Mouse (Mus musculus): ENCODE results near the gene E030030I06Rik. TPM values are rescaled to one million over a fixed set of nuclear protein-coding genes. Genes with fewer than 3 reads are reported as not detected.
"Not testable (repeated sequence)": the region's sequence is repeated elsewhere in the genome, so short reads cannot be mapped to it uniquely, and the experiment has no call there.

Gene E030030I06Rik
- polyA plus RNA-seq, 1 experiment from 2014 or later = 17.0 TPM

DNA sequence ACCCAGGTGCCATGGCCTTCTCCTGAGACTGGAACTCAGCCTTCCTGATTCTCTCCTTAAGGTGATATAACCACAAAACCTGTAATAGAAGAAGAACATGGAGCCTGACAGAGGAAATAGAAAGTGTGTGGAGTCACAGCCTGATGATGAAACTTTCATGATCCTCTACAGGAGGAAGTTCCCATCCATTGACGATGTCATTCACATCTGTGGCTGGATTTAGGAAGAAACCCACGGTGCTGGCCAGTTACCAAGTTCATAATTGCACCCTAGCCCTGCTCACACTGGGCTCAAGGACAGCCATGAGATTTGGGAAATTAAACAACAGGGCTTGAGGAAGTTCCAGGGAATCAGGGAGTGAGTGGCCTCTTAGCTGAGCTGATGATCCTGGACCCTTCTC is 17.0 kb upstream of the E030030I06Rik start:
- DNase-seq (ENCODE audit: low spot score); ATAC-seq (ENCODE audit: insufficient number of reproducible peaks, low FRiP score, low TSS enrichment, low read depth); H3K9ac ChIP-seq (ENCODE audit: low read length); H3K9me3 ChIP-seq (ENCODE audit: control insufficient read depth, low read length); H3K4me2 ChIP-seq (ENCODE audit: low read depth, severe bottlenecking); H3K36me3 ChIP-seq (ENCODE audit: control insufficient read depth, insufficient read depth, low read length); H3K4me3 ChIP-seq (ENCODE audit: low read depth, low read length); H3K27ac ChIP-seq (replicated peaks; ENCODE audit: low read depth, low read length); H3K27me3 ChIP-seq (ENCODE audit: control insufficient read depth, insufficient read depth, low read length); H3K4me1 ChIP-seq (ENCODE audit: control insufficient read depth, insufficient read depth, low read length): not testable (repeated sequence)
- 68% methylated on average over 2 of the region's 2 CpGs for WGBS

DNA sequence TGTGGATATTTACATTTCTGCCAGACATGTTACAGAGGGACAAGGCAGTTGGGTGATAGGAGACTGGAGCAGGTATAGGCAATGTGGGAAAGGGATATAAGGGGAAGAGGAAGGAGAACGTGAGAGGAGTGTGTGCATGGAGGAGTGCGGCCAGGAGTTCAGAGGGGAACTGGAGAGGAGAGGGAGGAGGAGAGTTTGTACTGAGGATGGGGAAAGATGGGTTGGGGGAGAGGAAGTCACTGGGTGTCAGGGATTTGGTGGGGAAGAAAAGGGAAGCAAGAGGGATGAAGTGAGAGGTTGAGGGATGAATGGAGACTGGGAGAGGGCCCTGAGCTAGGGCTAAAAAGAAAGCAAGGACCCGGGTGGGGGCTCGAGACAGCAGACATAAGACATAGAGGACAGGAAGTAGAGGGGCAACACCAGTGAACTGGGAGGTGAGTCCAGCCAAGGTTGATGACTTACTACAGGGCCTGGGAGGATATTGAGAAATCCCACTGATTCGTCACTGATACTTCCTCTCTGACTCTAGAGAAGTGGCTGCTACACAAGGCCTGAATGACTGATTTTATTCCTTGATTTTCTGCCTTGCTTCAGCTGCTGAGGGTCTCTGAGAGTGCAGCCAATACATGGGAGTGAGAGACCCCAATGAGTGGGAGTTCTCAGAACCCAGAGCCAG is 16.4 kb upstream of the E030030I06Rik start:
- H3K4me2 ChIP-seq (ENCODE audit: low read depth, severe bottlenecking) = not testable (repeated sequence)
- 59% methylated on average over 4 of the region's 5 CpGs for WGBS

DNA sequence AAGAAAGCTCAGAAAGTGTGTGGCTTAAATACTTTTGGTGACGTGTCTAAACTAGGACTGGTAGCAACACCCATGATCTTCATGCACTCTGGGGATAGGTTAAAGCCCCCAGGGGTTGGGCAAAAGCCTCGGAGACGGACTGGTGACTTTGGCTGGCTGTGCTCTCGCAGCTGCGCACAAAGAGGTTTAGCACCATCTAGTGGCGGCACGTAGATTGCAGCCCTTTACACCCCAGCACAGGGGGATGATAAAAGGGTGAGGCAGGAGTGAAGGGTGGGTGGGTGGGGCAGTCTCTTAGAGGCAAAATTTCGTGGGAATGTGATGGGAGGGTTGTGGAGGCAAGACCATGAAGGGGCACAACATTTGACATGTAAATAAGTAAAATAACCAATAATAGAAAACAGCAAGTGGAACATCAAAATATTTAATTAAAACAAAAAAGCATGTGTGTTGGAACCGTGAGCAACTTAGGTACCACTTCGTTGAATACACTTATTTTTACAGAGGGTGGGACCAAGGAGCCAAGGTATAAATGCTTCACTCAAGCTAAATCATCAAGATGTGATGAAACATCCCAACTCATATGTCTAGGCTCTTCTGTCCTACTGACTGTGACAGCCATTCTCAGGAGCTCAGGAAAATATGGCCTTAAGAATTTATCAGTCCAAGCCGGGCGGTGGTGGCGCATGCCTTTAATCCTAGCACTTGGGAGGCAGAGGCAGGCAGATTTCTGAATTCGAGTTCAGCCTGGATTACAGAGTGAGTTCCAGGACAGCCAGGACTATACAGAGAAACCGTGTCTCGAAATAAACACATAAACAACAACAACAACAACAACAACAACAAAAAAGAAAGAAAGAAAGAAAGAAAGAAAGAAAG is 14.9 kb upstream of the E030030I06Rik start:
- H3K4me1 ChIP-seq (ENCODE audit: control insufficient read depth, insufficient read depth, low read length); H3K9ac ChIP-seq (ENCODE audit: low read length); H3K4me3 ChIP-seq (ENCODE audit: low read depth, low read length); H3K9me3 ChIP-seq (ENCODE audit: control insufficient read depth, low read length); H3K27ac ChIP-seq (replicated peaks; ENCODE audit: low read depth, low read length); H3K36me3 ChIP-seq (ENCODE audit: control insufficient read depth, insufficient read depth, low read length): not testable (repeated sequence)
- peak; percentile 47; the same call in 1 of the 2 replicates for ATAC-seq (ENCODE audit: insufficient number of reproducible peaks, low FRiP score, low TSS enrichment, low read depth)
- 38% methylated on average over 14 of the region's 16 CpGs for WGBS
- Histone ChIP-seq H3K27me3 (ENCODE audit: control insufficient read depth, insufficient read depth, low read length) (peaks cover 12% of the 10 kb centered on the region), H3K4me2 (ENCODE audit: low read depth, severe bottlenecking) (peak overlapping the region; percentile 7; the same call in 1 of the 2 replicates)
- peak; percentile 80 for DNase-seq (ENCODE audit: low spot score)

More for the DNA sequence above, 16.4 kb upstream of the E030030I06Rik start:
- DNase-seq (ENCODE audit: low spot score); H3K4me3 ChIP-seq (ENCODE audit: low read depth, low read length); H3K27me3 ChIP-seq (ENCODE audit: control insufficient read depth, insufficient read depth, low read length); H3K9ac ChIP-seq (ENCODE audit: low read length); H3K36me3 ChIP-seq (ENCODE audit: control insufficient read depth, insufficient read depth, low read length); ATAC-seq (ENCODE audit: insufficient number of reproducible peaks, low FRiP score, low TSS enrichment, low read depth); H3K4me1 ChIP-seq (ENCODE audit: control insufficient read depth, insufficient read depth, low read length); H3K27ac ChIP-seq (replicated peaks; ENCODE audit: low read depth, low read length); H3K9me3 ChIP-seq (ENCODE audit: control insufficient read depth, low read length): not testable (repeated sequence)

DNA sequence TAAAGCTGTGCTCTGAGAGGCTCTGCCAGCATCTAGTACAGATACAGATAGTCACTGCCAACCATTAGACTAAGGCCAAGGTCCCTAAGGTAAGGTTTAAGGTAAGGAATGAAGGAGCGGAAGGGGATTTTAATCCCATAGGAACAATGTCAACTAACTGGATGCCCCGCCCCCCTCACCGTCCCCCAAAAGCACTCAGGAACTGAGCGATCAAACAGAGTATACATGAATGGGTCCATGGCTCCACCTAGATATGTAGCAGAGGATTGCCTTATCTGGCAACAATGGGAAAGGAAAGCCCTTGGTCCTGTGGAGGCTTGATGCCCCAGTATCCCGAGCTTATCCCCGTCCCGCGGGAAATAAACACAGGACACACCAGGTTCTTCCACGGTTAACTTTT is 14.2 kb upstream of the E030030I06Rik start:
- not testable (repeated sequence) for H3K9me3 ChIP-seq (ENCODE audit: control insufficient read depth, low read length); H3K4me3 ChIP-seq (ENCODE audit: low read depth, low read length); H3K9ac ChIP-seq (ENCODE audit: low read length); H3K27ac ChIP-seq (replicated peaks; ENCODE audit: low read depth, low read length); DNase-seq (ENCODE audit: low spot score); H3K4me1 ChIP-seq (ENCODE audit: control insufficient read depth, insufficient read depth, low read length); H3K36me3 ChIP-seq (ENCODE audit: control insufficient read depth, insufficient read depth, low read length); ATAC-seq (ENCODE audit: insufficient number of reproducible peaks, low FRiP score, low TSS enrichment, low read depth)
- WGBS = 14% methylated on average over 9 of the region's 9 CpGs
- Histone ChIP-seq H3K4me2 (ENCODE audit: low read depth, severe bottlenecking) (peak overlapping the region; percentile 7; the same call in 1 of the 2 replicates), H3K27me3 (ENCODE audit: control insufficient read depth, insufficient read depth, low read length) (peaks cover 17% of the 10 kb centered on the region)

DNA sequence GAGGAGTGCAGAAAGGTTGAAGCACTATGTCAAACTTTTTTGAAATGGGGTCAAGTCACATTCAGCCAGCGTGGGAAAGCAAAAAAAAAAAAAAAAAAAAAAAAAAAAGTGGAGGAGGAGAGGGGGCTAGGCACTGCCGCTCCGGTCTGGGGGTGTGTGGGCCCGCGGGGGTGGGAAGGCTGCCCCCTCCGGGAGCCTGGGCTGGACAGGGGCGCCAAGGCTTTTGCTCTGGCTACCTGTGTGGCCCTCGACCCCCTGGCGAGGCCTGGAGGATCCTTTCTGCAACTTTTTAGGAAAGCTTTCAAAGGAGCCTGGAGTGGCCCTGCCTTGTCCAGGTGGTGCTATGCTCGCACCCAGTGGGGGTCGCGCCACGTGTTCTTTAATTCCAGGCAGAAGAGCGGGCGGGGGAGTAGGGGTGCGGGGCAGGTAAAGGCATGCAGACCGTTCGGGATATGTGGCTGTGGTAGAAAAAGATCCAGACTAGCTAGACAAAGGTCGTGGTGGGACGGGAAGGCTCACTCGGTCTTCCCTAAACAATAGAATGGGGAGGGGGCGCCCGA is 10.6 kb upstream of the E030030I06Rik start:
- Histone ChIP-seq H3K9ac (ENCODE audit: low read length) (no peak overlapping the region), H3K9me3 (ENCODE audit: control insufficient read depth, low read length) (no peaks in the 10 kb centered on the region), H3K4me1 (ENCODE audit: control insufficient read depth, insufficient read depth, low read length) (no peaks in the 10 kb centered on the region), H3K4me3 (ENCODE audit: low read depth, low read length) (no peak overlapping the region), H3K27ac (replicated peaks; ENCODE audit: low read depth, low read length) (no peak overlapping the region), H3K36me3 (ENCODE audit: control insufficient read depth, insufficient read depth, low read length) (no peaks in the 10 kb centered on the region), H3K4me2 (ENCODE audit: low read depth, severe bottlenecking) (no peak overlapping the region), H3K27me3 (ENCODE audit: control insufficient read depth, insufficient read depth, low read length) (peaks cover 38% of the 10 kb centered on the region)
- 1% methylated on average over 23 of the region's 23 CpGs for whole genome bisulfite sequencing
- no peak for ATAC-seq (ENCODE audit: insufficient number of reproducible peaks, low FRiP score, low TSS enrichment, low read depth)
- DNase-seq (ENCODE audit: low spot score) = peak; percentile 34

GRCm38 (mm10) chr10:22159131-22159561 is 10.1 kb upstream of the E030030I06Rik start:
- H3K4me1 ChIP-seq (ENCODE audit: control insufficient read depth, insufficient read depth, low read length) = no peaks in the 10 kb centered on the region
- H3K4me2 ChIP-seq (ENCODE audit: low read depth, severe bottlenecking) = peak overlapping the region; percentile 38
- ATAC-seq (ENCODE audit: insufficient number of reproducible peaks, low FRiP score, low TSS enrichment, low read depth) (no peak), DNase-seq (ENCODE audit: low spot score) (peak; percentile 50)
- H3K4me3 ChIP-seq (ENCODE audit: low read depth, low read length) = no peak overlapping the region
- peaks cover 38% of the 10 kb centered on the region for H3K27me3 ChIP-seq (ENCODE audit: control insufficient read depth, insufficient read depth, low read length)
- H3K36me3 ChIP-seq (ENCODE audit: control insufficient read depth, insufficient read depth, low read length) = no peaks in the 10 kb centered on the region
- under 1% methylated on average over 24 of the region's 24 CpGs for WGBS
- no peaks in the 10 kb centered on the region for H3K9me3 ChIP-seq (ENCODE audit: control insufficient read depth, low read length)
- H3K9ac ChIP-seq (ENCODE audit: low read length) = no peak overlapping the region
- no peak overlapping the region for H3K27ac ChIP-seq (replicated peaks; ENCODE audit: low read depth, low read length)

DNA sequence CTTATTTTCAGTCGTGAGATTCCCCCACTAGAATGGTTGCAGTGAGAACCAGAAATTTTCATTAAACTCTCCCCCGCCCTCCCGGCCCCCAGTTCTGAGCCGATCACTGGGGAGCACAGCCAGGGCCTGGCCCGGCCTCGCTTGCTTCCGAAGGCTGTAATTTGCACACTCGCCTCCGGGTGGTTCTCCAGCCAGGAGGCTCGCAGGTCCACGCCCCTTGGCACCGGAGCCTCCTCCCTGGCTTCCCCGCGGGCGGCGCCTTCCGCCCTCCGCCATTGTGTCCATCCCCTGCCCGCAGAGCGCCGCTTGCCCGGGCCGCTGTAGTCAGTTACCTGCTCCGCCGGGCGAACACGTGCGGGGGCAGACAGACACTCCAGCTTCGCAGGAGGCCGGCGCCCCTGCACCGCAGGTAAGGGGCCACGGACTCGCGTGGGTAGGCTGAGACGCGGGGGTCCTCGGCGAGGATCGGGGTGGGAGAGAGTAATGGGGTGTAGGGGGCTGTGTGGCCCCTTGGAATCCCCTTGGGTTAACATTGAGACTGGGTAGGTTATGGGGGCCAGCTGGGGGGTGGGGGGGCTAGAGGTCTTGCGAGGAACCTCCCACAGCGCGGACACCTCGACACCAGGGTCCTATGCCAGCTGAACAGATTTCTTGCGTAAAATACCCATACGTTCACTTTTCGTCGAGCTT is 9.4 kb upstream of the E030030I06Rik start, which contains the start of the genes Raet1e and H60b:
Gene Raet1e (plus strand): TSS at position 260 of the 690 bp plus-strand sequence.
Gene H60b (plus strand): TSS at position 277 of the 690 bp plus-strand sequence.
- ATAC-seq (ENCODE audit: insufficient number of reproducible peaks, low FRiP score, low TSS enrichment, low read depth) = peak; percentile 63
- not testable (repeated sequence) for H3K4me1 ChIP-seq (ENCODE audit: control insufficient read depth, insufficient read depth, low read length); H3K36me3 ChIP-seq (ENCODE audit: control insufficient read depth, insufficient read depth, low read length); H3K9ac ChIP-seq (ENCODE audit: low read length); H3K9me3 ChIP-seq (ENCODE audit: control insufficient read depth, low read length); H3K27ac ChIP-seq (replicated peaks; ENCODE audit: low read depth, low read length)
- peak; percentile 74 for DNase-seq (ENCODE audit: low spot score)
- Histone ChIP-seq H3K4me3 (ENCODE audit: low read depth, low read length) (peak within 1 kb of the TSS; percentile 26), H3K27me3 (ENCODE audit: control insufficient read depth, insufficient read depth, low read length) (peaks cover 38% of the 10 kb centered on the region), H3K4me2 (ENCODE audit: low read depth, severe bottlenecking) (peak within 1 kb of the TSS; percentile 38)
- WGBS = under 1% methylated on average over 48 of the region's 48 CpGs
